Mouse (Mus musculus) cerebellum, postnatal 10 days (tissue): ENCODE measurements around the gene Irgm2.

Experiments used
- DNase-seq, 2 experiments: peaks; one replicate each; pipeline ENCODE4 v3.0.0; 2021; ENCODE audit warnings: mixed read lengths in 2 of 2

The Irgm2 gene

DNA sequence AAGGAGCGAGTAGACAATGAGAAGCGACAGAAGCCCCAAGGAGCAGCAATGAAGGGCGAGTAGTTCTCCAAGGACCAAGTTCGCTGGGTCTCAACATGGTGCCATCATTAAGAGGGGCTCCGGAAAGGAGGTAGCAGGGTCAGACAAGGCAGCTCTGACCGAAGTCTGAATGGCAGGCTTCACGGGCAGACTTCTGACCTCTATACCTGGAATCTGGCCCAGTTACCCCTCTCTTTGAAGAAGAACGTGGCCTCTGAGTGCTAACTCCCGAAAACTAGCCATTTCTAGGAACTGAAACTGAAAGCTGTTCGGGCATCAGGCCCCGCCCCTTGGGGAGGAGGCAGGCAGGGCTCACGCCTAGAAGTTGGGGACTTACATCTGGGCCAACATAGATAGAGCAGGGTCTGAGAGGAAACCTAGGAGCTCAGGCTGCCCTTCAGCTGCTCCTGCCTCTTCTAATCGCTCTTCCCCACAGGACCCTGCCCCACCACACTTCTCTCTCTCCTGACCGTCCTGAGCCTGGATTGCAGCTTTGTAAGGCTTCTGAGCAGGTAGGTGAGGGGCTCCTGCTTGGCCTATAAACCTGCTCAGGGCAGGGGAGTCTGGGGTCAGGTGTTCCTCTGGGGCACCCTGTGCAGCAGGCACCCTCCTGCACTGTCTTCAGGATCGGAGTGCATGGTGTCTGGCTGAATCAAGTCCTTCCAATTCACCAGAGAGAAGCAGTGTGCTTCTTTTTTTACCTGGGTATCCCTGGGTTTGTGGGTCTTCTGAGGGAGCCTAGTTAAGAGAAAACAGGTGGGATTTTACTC, at the start of gene Irgm2, which contains the start of gene Igtp:
Gene Irgm2, plus strand, starts transcription at position 390 of the 809 bp plus-strand sequence.
Gene Igtp, plus strand, starts transcription at position 328 of the 809 bp plus-strand sequence.
- peak; percentile 42 to 57 for DNase-seq

DNA sequence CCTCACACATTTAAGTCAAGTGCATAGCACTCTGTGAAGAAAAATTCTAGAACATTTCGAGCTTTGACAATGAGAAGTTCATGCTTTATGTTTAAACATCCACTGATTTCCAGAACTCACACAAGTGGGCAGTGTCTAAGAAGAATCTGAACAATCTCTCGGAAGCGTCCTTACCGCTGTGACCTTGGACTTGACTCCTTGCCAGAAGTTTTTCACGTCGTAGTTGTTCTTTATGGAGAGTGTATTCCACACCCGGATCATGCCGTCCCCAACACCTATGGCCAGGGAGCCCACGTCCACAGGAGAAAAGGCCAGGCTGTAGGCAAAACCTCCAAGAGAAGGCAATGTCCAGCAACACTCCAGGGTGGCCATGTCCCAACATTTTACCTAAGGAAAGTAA, 44.0 kb upstream of the Irgm2 start:
- no peak for DNase-seq

DNA sequence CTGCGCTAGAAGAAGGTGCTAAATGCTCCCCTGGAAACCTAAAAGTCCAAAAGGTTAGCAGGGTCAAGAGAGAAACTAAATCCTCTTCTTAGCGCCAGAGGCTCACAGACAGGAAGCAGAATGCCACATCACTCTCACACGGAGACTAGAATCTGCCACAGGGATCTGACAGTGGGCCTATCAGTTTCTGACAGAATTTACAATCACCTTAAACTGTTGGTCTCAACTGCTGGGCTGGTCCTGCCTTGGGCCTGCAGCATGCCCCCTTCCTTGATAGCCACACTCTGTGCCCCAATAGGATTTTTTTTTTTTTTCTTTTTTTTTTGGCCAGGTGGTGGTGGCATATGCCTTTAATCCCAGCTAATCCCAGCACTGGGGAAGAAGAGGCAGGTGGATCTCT, 42.5 kb upstream of the Irgm2 start:
- DNase-seq = no peak

DNA sequence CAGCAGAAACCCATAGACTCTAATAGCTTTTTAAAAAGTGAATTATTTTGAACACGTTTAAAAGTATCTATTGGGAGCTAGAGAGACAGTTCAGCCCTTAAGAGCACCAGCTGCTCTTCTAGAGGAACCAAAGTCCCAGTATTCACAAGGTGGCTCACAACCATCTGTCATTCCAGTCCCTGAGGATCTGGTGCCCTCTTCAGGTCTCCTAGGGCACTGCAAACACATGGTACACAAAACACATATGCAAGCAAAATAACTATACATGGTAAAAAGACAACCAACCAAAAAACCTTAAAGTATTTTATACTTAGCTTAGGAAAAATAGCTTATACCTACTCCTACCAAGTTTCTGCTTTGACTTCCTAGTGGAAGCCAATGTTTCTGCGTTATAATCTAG, 34.3 kb upstream of the Irgm2 start:
- DNase-seq = peak; percentile 30 to 31

DNA sequence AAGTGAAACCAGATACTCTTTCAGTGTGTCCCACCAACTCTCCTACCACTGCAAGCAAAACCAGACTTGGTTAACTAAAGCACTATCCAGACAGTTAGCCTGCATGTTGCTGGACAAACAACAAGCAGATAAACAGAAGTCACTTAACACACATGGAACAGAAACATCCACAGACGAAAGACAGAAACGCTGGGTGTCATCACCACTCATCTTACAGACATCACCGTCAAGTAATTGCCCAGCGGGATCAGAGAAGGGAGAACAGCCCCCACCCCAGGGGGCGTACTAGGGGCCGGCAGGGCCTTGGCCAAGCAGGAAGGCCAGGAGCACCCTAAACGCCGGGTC, 31.6 kb upstream of the Irgm2 start:
- no peak for DNase-seq

DNA sequence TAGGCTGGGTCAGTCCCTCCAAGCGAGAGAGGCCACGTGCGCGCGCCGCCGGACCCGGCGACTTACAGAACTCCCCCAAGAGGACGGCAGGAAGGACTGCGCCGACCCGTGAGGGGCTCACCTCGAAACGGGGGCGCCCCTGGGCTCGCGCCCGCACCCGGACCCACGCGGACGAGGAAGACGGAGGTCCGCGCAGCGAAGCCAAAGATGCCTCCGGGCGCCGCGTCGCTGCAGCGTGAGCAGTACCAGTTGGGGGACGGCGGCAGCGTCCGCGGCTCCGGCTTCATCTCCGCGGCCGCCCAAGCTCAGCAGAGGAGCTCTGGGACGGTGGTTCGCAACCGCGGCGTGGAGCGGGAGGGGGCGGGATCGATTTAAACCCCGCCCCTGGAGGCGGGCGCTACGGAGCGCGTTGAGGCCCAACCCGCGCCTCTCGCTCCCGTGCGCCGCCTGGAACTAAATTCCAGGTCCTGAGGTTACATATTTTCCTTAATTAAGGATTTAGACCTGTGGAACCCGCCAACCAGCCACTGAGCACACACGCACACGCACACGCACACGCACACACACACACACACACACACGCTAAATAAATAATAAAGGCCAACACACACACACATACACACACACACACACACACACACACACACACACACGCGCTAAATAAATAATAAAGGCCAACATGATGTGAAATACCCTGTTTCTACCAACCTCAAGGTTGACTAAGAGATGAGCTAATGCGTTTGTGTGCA, 31.1 kb upstream of the Irgm2 start, which contains the start of gene Gemin5:
Gene Gemin5, minus strand, starts transcription at position 373 of the 749 bp plus-strand sequence.
- peak; percentile 94 for DNase-seq

DNA sequence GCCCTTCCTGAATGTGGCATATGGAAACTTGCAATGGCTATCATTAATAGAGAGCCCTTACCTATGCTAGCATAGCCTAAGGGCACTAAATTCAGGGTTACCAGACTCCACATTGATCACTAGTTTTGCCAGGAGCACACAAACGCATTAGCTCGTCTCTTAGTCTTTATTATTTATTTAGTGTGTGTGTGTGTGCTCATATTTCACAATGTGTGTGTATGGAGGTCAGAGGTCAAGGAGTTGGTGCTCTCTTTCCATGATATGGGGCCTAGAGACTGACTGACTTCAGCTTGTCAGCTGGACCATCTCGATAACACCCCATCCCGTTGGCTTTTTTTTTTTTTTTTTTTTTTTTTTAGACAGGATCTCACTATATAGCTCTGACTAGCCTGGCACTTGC, 29.8 kb upstream of the Irgm2 start:
- no peak for DNase-seq

DNA sequence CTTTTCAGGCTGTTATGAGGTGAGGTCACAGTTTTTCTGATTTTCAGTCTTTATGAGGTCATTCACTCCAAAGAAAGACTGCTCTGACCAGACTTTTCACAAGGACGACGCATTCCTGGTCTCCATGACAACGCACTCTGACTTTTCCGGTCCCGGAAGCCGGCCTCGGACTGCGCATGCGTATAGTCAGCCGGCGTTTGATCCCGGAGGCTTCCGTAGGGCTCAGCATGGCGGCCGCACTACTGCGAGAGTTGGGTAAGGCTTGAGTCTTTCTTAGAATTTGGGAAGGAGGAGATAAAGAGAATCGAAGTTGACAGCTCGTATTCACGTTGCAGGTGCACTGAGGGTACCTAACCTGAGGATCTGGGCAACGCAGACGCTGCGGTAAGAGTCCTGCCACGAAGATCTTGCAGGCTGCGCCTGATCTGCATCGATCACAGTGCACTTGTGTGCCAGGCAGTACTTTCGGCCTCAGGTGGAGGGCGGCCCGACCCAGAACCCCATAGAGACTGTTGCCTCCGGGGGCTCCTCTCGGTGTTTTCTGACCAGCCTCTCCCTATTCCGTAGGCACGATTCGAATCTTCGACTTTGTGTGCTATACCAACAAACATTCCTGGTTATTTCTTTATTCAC, 27.8 kb upstream of the Irgm2 start, which contains the start of gene Mrpl22:
Gene Mrpl22, plus strand, starts transcription at position 203 of the 633 bp plus-strand sequence.
- DNase-seq = peak; percentile 98

DNA sequence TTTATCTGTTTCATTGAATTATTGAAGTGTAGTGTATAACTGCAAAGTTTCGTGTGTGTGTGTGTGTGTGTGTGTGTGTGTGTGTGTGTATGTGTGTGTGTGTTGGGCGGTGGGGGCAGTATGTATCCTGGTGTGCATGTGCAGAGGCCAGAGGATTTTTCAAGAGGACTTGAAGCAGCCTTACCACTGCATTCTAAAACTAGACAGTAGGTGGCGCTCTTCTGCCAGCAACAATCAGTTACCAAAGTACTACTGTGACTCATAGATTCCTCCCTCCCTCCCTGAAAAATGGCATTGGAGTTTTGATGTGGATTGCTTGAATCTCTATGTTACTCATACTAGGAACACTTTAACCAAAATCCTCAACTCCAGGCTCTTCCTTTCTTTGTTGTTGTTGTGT, 19.9 kb upstream of the Irgm2 start:
- peak; percentile 81 to 85 for DNase-seq

DNA sequence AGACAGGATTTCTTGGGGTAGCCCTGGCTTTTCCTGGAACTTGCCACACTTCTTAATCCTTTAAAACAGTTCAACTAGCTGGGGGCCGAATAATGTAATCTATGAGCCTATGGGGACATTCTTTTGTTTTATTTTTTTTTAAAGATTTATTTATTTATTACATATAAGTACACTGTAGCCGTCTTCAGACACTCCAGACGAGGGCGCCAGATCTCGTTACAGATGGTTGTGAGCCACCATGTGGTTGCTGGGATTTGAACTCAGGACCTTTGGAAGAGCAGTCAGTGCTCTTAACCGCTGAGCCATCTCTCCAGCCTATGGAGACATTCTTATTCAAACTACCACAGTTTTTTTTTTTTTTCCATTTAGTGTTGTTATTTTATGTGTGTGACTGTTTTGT, 19.4 kb upstream of the Irgm2 start:
- peak in 1 of 2 experiments; percentile 13 for DNase-seq

DNA sequence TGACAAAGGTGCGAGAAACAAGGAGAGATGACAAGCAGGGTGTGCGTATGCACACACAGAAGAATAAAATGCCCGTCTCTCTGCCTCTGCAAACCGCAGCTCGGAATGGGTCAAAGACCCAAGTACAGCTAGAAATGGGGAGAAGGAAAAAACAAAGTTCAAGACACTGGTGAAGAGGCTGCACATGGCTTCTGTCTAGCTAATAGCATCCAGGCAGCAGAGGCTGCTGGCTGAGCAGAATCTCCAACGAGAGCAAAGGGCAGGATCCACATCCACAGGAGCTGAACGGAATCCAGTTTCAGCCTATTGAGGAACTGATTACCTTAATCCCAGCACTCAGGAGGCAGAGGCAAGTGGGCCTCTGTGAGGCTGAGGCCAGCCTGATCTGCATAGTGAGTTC, 18.7 kb upstream of the Irgm2 start:
- no peak for DNase-seq

DNA sequence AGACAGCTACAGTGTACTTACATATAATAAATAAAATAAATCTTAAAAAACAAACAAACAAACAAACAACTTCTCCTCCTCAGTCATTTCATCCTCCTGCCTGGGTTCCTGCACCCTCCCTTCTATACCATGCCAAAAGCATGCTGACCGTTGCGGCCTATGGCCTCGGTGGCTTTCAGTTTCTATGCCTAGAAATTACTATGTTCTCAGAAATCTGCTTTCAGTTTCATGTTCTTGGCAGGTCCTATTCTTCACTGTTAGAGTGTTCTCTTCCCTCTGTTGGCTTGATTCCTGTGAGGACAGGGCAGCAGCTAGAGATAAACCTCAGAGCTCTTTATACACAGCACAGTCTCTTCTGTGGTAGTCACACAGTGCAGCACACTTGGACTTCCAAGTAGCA, 15.8 kb upstream of the Irgm2 start:
- DNase-seq = no peak

DNA sequence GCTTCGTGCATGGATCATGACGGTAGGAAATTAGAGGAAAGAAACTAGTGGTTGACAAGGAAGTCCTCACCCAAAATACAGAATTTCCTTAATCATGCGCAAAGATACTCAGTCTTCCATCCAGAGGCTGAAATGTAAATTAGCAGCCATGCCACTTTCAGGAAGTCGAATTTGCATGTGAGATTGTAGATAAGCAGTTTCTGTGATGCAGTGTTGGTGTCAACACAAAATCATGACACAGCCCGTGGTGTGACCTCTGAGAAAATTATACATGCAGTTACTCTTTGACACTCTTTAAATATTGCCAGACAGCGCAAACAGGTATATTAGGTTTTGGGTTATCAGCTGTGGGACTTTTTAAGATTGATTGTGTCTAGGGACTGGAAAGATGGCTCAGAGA, 9.7 kb upstream of the Irgm2 start:
- no peak for DNase-seq

DNA sequence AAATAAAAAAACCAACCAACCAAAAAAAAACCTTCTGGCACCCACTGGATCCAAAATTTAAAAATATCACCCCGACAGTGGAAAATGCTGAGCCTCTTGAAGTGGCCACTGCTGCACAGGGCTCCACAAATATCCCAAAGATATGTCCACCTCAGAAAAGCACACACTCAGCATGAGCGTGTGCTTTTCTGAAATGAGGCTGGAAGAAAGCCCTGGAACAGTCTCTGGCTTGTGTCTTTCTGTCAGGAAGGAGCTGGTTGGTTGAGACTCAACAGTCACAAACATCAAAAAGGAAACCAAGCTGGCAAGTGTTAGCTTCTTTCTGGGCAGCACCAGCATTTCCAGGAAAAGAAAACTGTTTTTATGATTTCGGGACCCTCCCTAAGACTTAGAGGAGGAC, 6.1 kb upstream of the Irgm2 start:
- no peak for DNase-seq

DNA sequence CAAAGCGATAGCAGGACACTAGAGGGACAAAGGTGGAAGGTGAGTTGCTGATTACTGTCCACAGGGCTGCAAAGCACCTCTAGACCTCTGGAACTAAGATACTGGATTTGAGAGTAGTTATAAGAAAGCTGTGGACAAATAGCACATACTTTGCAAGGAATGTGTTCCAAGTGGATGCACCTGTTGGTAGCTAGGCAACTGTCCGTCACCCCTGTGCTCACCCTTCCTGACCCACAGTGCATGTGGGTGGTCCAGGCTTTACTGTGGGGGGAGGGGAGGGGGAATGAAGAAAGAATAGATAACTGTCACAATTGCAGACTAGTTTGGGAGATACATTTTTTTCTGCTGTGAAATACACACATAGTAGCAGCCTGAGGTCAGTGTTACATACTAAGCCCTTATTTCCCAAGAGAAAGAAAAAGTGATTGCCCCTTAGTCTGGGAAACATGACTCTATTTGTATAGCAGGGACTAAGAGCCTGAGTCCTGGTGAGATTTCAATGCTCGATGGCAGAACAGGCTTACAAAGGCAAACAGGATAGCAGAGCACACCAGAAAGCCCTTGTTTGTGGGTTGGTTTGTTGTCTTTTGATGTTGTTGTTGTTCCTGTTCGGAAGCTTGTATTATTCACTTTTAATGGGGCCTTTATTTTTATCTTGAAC, 5.4 kb upstream of the Irgm2 start:
- no peak for DNase-seq

DNA sequence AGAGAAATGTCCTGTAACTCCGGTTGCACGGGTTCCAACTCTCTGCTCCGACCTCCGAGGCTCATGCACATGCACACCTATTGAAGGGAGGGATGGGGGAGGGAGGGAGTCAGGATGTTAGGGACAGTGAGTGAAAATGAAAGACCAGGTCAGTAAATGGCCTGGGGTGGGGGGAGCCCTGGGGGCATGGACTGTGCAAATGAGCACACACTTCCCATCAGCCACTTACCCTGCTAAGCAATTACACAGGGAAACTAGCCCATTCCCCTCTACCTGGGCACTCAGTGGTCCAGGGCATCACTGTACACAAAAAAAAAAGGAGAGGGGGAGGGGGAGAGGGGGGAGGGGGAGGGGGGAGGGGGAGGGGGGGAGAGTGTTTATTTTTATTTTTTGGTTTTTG, 755 bp upstream of the Irgm2 start:
- no peak for DNase-seq

DNA sequence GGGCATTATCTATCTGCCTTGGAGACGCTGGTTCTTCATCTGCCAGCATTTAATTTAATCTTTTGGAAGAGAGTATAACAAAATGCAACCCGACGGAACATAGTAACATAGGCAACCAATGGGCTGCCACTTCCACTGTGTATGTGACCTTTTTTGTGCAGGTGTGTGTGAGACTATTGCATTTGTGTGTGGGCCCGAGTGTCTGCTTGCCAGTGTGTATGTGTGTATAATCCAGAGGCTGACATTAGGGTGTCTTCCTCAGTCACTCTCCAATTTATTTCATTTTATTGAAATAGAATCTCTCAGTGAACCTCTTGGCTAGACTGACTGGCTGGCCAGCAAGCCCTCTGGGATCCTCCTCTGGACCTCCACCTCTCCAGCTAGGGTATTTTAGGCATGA, 808 bp downstream of the Irgm2 start:
- no peak for DNase-seq

DNA sequence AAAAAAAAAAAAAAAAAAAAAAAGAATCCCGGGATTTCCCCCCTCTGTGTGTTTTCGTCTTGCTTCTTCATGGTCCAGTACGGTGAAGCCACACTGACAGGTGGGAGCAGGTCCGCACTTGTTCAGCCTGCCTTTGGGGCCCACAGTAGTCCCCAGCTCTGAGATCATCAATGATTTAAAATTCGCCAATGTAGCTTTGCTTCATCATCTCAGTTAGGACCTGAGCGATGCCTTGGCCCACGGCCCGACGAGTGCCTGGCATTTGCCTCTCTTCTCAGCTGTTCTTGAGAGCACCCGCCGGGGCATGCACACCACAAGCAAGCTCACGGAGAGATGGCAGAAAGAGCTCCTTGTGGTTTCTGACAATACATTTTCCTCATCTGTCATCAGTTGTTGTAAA, 1.6 kb downstream of the Irgm2 start:
- peak; percentile 56 to 71 for DNase-seq

DNA sequence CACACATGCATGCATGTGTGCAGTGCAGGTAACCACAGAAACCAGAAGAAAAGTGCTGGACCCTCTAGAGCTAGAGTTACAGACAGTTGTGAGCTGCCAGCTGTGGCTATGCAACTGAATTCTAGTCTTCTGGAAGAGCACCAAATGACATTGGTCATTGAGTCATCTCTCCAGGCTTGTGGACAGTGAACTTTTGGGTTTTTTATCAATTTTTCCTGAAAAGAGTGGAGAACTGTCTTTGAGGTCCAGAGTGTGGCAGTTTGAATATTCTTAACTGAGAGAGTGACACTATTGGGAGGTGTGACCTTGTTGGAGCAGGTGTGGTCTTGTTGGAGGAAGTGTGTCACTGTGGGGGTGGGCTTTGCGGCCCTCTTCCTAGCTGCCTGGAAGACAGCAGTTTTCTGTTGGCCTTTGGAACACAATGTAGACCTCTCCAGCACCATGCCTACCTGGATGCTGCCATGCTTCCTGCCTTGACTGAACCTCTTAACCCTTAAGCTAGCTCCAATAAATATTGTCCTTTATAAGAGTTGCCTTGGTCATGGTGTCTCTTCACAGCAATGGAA, 11.0 kb downstream of the Irgm2 start:
- DNase-seq = no peak

DNA sequence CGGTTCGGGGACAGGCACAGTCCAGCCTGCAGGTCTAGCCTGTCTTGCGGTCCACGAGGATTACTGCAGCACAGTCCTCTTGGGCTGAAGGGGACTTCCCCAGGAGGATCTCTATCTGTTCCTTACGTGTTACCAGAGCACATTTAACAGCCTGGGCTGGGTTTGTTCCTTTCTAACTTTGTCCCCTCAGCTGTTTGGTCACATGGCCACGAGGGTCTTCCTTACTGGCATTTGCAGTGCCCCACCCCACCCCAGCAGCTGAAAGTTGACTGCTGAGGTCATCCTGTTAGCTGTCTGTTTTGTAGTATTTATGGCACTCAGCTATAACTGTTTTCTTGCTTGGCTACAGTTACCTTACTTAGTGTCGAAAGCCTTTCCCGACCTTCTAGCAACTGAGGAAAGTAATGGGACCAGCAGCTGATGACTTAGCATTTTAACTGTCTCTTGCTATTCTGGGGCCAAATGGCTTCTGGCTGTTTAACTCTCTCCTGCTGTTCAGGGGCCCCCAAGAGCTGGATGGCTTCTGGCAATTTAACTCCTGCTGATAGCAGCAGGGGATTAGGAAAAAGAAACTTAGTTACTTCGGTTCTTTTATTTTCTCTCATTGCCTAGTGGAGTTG, 11.8 kb downstream of the Irgm2 start:
- no peak for DNase-seq

DNA sequence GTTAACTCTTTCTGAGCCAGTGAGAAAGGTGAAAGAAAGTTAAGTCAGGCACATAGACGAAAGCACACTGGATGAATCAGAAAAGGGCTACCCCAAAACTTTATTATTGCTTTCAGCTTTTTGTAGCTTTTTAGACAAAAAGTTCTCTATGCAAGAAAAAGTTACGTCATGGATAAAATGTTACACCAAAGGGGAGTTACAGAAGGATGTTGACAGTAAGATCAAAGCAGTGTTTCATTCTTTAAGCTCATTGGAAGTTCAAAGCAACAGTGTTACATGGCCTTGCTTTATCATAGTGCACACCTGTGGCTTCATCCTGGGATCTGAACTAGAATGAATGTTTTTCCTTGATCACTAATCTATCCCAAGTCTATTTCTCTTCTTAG, 12.3 kb downstream of the Irgm2 start:
- no peak for DNase-seq

DNA sequence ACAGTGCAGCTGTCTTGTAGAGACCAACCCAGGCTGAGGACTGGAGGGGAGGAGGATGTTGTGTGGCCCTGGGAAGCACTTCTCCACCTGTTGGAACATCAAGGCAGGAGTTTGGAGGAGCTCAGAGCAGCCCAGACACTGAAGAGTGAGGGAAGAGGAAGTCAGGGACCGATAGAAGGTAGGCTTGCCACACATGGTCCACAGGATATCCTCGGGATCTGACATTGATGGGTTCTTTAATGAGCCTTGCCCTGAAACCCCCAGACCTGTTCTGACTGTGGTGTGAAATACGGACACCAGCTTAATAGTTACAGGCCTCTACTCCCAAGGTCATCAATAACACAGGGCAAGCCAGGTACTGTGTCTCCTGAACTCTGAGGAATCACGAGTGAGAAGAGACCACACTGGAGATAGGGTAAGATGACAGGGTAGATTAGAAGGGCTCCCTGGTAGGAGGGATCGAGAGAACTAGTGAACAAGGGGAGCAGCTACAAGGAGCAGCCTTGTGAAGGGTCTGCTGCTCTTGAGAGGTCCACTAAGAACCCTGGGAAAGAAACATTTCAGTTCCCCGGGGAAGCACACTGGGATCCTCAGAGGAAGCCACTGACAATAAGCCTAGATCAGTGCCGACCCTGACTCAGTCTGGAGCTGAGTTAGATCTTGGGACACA, 14.4 kb downstream of the Irgm2 start:
- no peak for DNase-seq
